Mouse (Mus musculus) liver, embryonic 14.5 days (tissue): ENCODE results near the gene Slc5a4a.

Source experiments
- CTCF ChIP-seq: IDR thresholded peaks from 2 replicates; pipeline ENCODE4 v1.5.1; 2016; ENCODE audit warnings: antibody characterized with exemption, low read depth, control low read depth
- EP300 ChIP-seq: IDR thresholded peaks from 2 replicates; pipeline ENCODE4 v1.6.1; 2016; ENCODE audit warnings: antibody characterized with exemption, low read depth

DNA sequence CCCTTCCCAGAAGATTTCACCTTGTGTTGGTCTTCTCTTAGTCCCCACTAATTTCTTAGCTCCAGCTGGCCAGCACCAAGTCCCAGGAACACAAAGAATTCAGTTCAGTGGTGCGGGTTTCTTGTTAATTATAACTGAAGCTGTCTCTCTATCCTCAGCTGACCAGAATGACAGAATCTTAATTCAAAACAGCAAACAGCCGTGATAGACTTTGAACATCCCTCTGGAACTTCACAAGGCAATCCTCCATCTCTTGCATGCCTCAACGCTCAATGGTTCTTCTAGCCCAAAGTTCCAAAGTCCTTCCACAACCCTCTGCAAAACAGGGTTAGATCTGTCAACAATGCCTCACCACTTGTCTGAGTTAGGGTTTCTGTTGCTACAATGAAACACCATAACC is 54.2 kb downstream of the Slc5a4a start:
- TF ChIP-seq CTCF = no peak
- no peak for TF ChIP-seq EP300
